Mouse (Mus musculus): ENCODE measurements at regions not wholly inside any gene's neighbourhood (a gene's known extent, or its start where the extent isn't known, plus 50 kb on each side); places are given as distances from the start of the nearest gene placed in this dataset.

DNA sequence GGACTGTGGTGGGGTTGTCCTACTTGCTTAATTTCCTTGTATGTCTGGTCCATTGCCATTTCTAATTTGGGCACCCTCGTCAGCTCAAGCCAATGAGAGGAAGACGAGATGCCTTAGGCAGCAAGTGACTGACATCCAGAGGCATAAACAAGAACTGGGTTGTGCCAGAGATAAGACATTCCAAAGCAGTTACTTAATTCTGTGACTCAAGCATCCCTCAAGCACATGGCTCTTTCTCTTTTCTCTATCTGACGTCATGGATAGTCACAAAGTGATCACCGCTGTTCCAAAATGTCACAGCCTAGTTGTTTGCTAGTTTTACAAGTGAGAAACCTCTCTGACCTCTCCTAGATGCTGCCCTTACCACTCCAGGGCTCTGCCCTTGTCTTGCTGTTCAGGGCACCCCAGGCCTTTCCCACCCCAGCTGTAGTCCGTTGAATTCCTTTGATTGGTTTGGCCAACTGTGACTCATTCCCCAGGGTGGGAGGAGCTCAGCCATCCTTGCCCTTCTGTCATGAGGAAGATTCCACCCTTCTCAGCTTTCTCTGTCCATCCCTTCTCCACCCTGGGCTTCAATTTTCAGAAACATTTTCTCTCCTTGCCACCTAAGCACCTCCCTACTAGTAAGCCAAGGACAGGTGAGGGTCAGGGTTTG lies 78.9 kb downstream of the Chst1 start:
- TF ChIP-seq ZC3H11A (IDR thresholded peaks at IDR 0.05; ENCODE audit: borderline replicate concordance, low read depth, low read length) (no peak), HCFC1 (IDR thresholded peaks at IDR 0.05; ENCODE audit: borderline replicate concordance, insufficient read depth, low read length) (no peak), MAFK (IDR thresholded peaks at IDR 0.05; ENCODE audit: insufficient read depth, low read depth, low read length) (no peak), ZNF384 (IDR thresholded peaks at IDR 0.05; ENCODE audit: low read depth, low read length) (no peak), CHD2 (IDR thresholded peaks at IDR 0.05; ENCODE audit: low read depth, low read length) (no peak)
- H3K36me3 ChIP-seq (ENCODE audit: control insufficient read depth, insufficient read depth, low read length, poor library complexity, severe bottlenecking): no peaks in the 10 kb centered on the region
- peaks cover 0 to 4% of the 10 kb centered on the region in 2 experiments; a peak in 2 of 4 replicates for H3K4me1 ChIP-seq (ENCODE audit: control insufficient read depth in 2 of 2, insufficient read depth in 2 of 2, low read length in 2 of 2, poor library complexity in 1 of 2)
- no peak overlapping the region for H3K4me3 ChIP-seq (ENCODE audit: insufficient read depth in 1 of 2, low read depth in 1 of 2, low read length in 2 of 2, poor library complexity in 1 of 2, severe bottlenecking in 1 of 2)
- no peaks in the 10 kb centered on the region for H3K9me3 ChIP-seq (ENCODE audit: control insufficient read depth, insufficient read depth, low read depth, low read length)
- H3K27ac ChIP-seq (ENCODE audit: insufficient read depth, low read depth, low read length, poor library complexity, severe bottlenecking): no peak overlapping the region
- H3K9ac ChIP-seq (ENCODE audit: insufficient read depth, low read depth, low read length, poor library complexity, severe bottlenecking): no peak overlapping the region
- in situ Hi-C loops (cut with MboI; ENCODE audit: low sequenced_read_pairs in 2 of 2, unreplicated experiment in 2 of 2): no loop called here
- DNase-seq (ENCODE audit: low read depth, low spot score): no peak

DNA sequence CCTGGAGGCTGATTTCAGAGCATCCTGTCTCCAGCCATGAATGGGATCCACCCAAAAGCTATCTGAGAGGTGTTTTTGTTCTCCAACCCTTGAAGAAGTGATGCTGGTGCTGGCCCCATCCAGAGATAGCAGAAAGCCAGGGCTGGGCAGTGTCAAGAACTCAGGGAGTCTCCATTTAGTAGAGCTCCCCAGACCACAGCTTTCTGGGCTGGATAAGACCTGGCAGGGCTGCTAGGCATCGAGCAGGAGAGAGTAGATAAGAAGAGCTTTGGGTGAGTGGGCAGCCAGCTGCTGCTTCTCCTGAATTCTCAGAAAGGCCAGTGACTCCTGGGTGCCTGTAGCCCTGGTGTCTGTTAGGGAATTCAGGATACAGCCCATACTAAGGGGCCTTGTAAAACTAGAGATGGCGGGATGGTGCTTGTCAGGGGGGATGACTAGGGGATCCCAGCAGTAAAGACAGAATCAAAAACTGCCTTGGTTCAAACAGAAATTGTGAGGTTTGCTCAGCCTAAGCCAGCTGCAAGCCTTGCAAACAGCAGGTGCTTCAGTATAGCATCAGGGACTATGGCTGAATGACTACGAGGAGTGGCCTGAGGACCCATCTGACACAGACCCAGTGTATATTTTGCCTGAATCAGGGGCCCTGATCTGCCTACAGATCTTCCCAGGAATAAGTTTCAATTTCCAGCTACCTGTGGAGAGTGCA lies 79.6 kb downstream of the Chst1 start:
- TF ChIP-seq MAFK (IDR thresholded peaks at IDR 0.05; ENCODE audit: insufficient read depth, low read depth, low read length) (no peak), CHD2 (IDR thresholded peaks at IDR 0.05; ENCODE audit: low read depth, low read length) (no peak), HCFC1 (IDR thresholded peaks at IDR 0.05; ENCODE audit: borderline replicate concordance, insufficient read depth, low read length) (no peak), ZNF384 (IDR thresholded peaks at IDR 0.05; ENCODE audit: low read depth, low read length) (no peak), ZC3H11A (IDR thresholded peaks at IDR 0.05; ENCODE audit: borderline replicate concordance, low read depth, low read length) (no peak)
- Histone ChIP-seq H3K9me3 (ENCODE audit: control insufficient read depth, insufficient read depth, low read depth, low read length) (no peaks in the 10 kb centered on the region), H3K36me3 (ENCODE audit: control insufficient read depth, insufficient read depth, low read length, poor library complexity, severe bottlenecking) (no peaks in the 10 kb centered on the region), H3K4me3 (ENCODE audit: insufficient read depth in 1 of 2, low read depth in 1 of 2, low read length in 2 of 2, poor library complexity in 1 of 2, severe bottlenecking in 1 of 2) (no peak overlapping the region), H3K9ac (ENCODE audit: insufficient read depth, low read depth, low read length, poor library complexity, severe bottlenecking) (no peak overlapping the region), H3K4me1 (ENCODE audit: control insufficient read depth in 2 of 2, insufficient read depth in 2 of 2, low read length in 2 of 2, poor library complexity in 1 of 2) (peaks cover 0 to 2% of the 10 kb centered on the region in 2 experiments; a peak in 2 of 4 replicates), H3K27ac (ENCODE audit: insufficient read depth, low read depth, low read length, poor library complexity, severe bottlenecking) (no peak overlapping the region)
- DNase-seq (ENCODE audit: low read depth, low spot score): no peak
- in situ Hi-C loops (cut with MboI; ENCODE audit: low sequenced_read_pairs in 2 of 2, unreplicated experiment in 2 of 2): no loop called here

DNA sequence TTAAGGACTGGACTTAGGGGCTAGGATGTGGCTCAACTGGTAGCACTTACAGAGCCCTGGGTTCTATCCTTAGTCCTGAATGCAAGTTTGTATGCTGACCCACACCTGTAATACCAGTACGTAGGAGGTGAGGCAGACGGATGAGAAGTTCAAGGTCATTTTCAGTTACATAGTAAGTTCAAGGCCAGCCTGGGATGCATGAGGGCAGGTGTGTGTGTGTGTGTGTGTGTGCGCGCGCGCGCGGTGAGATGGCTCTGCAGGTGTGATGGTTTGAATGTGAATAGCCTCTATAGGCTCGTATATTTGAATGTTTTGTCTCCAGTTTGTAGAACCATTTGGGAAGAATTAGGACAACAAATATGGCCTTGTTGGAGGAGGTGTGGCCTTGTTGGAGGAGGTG lies 82.7 kb downstream of the Chst1 start:
- Histone ChIP-seq H3K27ac (ENCODE audit: insufficient read depth, low read depth, low read length, poor library complexity, severe bottlenecking) (no peak overlapping the region), H3K9me3 (ENCODE audit: control insufficient read depth, insufficient read depth, low read depth, low read length) (no peaks in the 10 kb centered on the region), H3K9ac (ENCODE audit: insufficient read depth, low read depth, low read length, poor library complexity, severe bottlenecking) (no peak overlapping the region), H3K36me3 (ENCODE audit: control insufficient read depth, insufficient read depth, low read length, poor library complexity, severe bottlenecking) (no peaks in the 10 kb centered on the region), H3K4me3 (ENCODE audit: insufficient read depth in 1 of 2, low read depth in 1 of 2, low read length in 2 of 2, poor library complexity in 1 of 2, severe bottlenecking in 1 of 2) (no peak overlapping the region), H3K4me1 (ENCODE audit: control insufficient read depth in 2 of 2, insufficient read depth in 2 of 2, low read length in 2 of 2, poor library complexity in 1 of 2) (peaks cover 0 to 2% of the 10 kb centered on the region in 2 experiments; a peak in 2 of 4 replicates)
- no peak for TF ChIP-seq CHD2 (IDR thresholded peaks at IDR 0.05; ENCODE audit: low read depth, low read length)
- TF ChIP-seq ZC3H11A (IDR thresholded peaks at IDR 0.05; ENCODE audit: borderline replicate concordance, low read depth, low read length): no peak
- no peak for TF ChIP-seq HCFC1 (IDR thresholded peaks at IDR 0.05; ENCODE audit: borderline replicate concordance, insufficient read depth, low read length)
- TF ChIP-seq ZNF384 (IDR thresholded peaks at IDR 0.05; ENCODE audit: low read depth, low read length): no peak
- no peak for TF ChIP-seq MAFK (IDR thresholded peaks at IDR 0.05; ENCODE audit: insufficient read depth, low read depth, low read length)
- no peak for DNase-seq (ENCODE audit: low read depth, low spot score)
- in situ Hi-C loops (cut with MboI; ENCODE audit: low sequenced_read_pairs in 2 of 2, unreplicated experiment in 2 of 2): no loop called here

DNA sequence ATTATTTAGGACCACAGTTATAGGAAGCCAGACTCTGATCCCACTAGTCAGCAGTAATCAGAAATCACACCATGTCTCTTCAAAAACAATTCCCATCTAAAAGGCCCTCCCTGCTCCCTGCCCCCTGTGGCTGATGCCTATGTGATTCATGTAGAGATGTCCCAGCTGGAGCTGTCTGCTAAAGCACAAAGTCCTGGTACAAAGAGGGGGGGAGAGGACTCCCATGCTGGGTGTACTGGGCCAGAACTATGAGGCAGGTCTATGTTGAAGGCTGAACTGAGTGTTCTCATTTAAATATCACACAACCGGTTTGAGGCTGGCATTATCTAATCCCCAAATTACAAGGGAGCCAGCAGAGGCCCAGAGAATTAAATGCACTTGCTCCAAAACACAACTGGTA lies 88.2 kb downstream of the Chst1 start:
- H3K4me3 ChIP-seq (ENCODE audit: insufficient read depth in 1 of 2, low read depth in 1 of 2, low read length in 2 of 2, poor library complexity in 1 of 2, severe bottlenecking in 1 of 2): no peak overlapping the region
- H3K27ac ChIP-seq (ENCODE audit: insufficient read depth, low read depth, low read length, poor library complexity, severe bottlenecking): no peak overlapping the region
- no peaks in the 10 kb centered on the region for H3K36me3 ChIP-seq (ENCODE audit: control insufficient read depth, insufficient read depth, low read length, poor library complexity, severe bottlenecking)
- H3K9me3 ChIP-seq (ENCODE audit: control insufficient read depth, insufficient read depth, low read depth, low read length): no peaks in the 10 kb centered on the region
- peaks cover 0 to 2% of the 10 kb centered on the region in 2 experiments; a peak in 1 of 4 replicates for H3K4me1 ChIP-seq (ENCODE audit: control insufficient read depth in 2 of 2, insufficient read depth in 2 of 2, low read length in 2 of 2, poor library complexity in 1 of 2)
- no peak for TF ChIP-seq ZNF384 (IDR thresholded peaks at IDR 0.05; ENCODE audit: low read depth, low read length)
- TF ChIP-seq MAFK (IDR thresholded peaks at IDR 0.05; ENCODE audit: insufficient read depth, low read depth, low read length): no peak
- TF ChIP-seq HCFC1 (IDR thresholded peaks at IDR 0.05; ENCODE audit: borderline replicate concordance, insufficient read depth, low read length): no peak
- no peak for TF ChIP-seq ZC3H11A (IDR thresholded peaks at IDR 0.05; ENCODE audit: borderline replicate concordance, low read depth, low read length)
- no peak for TF ChIP-seq CHD2 (IDR thresholded peaks at IDR 0.05; ENCODE audit: low read depth, low read length)
- no peak overlapping the region for H3K9ac ChIP-seq (ENCODE audit: insufficient read depth, low read depth, low read length, poor library complexity, severe bottlenecking)
- no peak for DNase-seq (ENCODE audit: low read depth, low spot score)
- in situ Hi-C loops (cut with MboI; ENCODE audit: low sequenced_read_pairs in 2 of 2, unreplicated experiment in 2 of 2): no loop called here

All from ES-E14 (cell line).